Mouse (Mus musculus) embryonic fibroblast, embryonic 13.5 days (primary cell): ENCODE data around the gene Rnf44.

Experiments used
- CTCF ChIP-seq: IDR thresholded peaks from 2 replicates; pipeline ENCODE4 v1.5.1; 2011; ENCODE audit warnings: mild to moderate bottlenecking, control low read depth, low read length, moderate library complexity, borderline replicate concordance; ENCODE audit not compliant: insufficient read depth
- POLR2A ChIP-seq: IDR thresholded peaks from 2 replicates; pipeline ENCODE4 v1.6.1; 2011; ENCODE audit warnings: low read depth, mild to moderate bottlenecking, control low read depth, low read length, moderate library complexity

GRCm38 (mm10) chr13:54690151-54690740, 3.5 kb downstream of the Rnf44 start:
- TF ChIP-seq CTCF (no peak), POLR2A (no peak)
